Mouse (Mus musculus): ENCODE results near the gene Abca17.

DNA sequence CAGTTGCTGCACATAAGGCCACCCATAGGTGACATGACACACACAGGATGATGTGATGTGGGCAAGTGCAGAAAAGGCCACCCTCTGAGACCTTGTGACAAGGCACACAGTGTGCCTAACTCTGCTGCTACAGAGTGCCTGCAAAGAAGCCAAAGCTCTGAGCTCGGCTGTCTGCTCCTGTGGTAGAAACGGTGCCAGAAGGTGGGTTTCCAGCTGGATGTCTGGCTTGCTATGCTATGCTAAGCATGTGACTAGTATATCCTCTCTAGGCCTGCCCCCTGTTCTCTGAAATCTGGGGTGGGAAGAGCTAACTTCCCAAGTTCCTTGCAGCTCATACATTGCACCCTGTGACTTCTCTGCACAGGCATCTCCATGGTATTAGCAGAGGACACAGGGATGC is 86.1 kb downstream of the Abca17 start:
- TF ChIP-seq POLR2A (IDR thresholded peaks at IDR 0.05; ENCODE audit: extremely low read depth, insufficient read depth, low read length) = no peak
- TF ChIP-seq CTCF (IDR thresholded peaks at IDR 0.05; ENCODE audit: low read depth, low read length) = no peak
